Mouse (Mus musculus) mature B cell (primary cell): ENCODE results near the gene Chst1.

ENCODE experiments used
- in situ Hi-C: fragments of 300-500 bp; cut with MboI; formaldehyde crosslinking; loops from 2 replicates; pipeline ENCODE4 v1.14.3; 2019

Gene Chst1

GRCm38 (mm10) chr2:92609704-92610379 is 10.3 kb downstream of the Chst1 start:
- in situ Hi-C loops, result no loop called here

GRCm38 (mm10) chr2:92613645-92614044 is 14.1 kb downstream of the Chst1 start:
- in situ Hi-C loops, result no loop called here

- in situ Hi-C loops, result no loop called here
Measured at GRCm38 (mm10) chr2:92614106-92614505, 14.6 kb downstream of the Chst1 start.

- in situ Hi-C loops, result no loop called here
Measured at GRCm38 (mm10) chr2:92617077-92617756, 17.7 kb downstream of the Chst1 start.

GRCm38 (mm10) chr2:92618016-92618415 is 18.5 kb downstream of the Chst1 start:
- in situ Hi-C loops, result no loop called here

GRCm38 (mm10) chr2:92627633-92628032 is 28.1 kb downstream of the Chst1 start:
- in situ Hi-C loops, result no loop called here

GRCm38 (mm10) chr2:92630799-92631198 is 31.3 kb downstream of the Chst1 start:
- in situ Hi-C loops, result no loop called here

- in situ Hi-C loops, result no loop called here
Measured at GRCm38 (mm10) chr2:92632027-92632426, 32.5 kb downstream of the Chst1 start.

GRCm38 (mm10) chr2:92640555-92640954 is 41.0 kb downstream of the Chst1 start:
- in situ Hi-C loops, result no loop called here

- in situ Hi-C loops, result no loop called here
Measured at GRCm38 (mm10) chr2:92645282-92646037, 46.0 kb downstream of the Chst1 start.

GRCm38 (mm10) chr2:92649154-92649801 is 49.8 kb downstream of the Chst1 start:
- in situ Hi-C loops, result no loop called here

GRCm38 (mm10) chr2:92650428-92650827 is 50.9 kb downstream of the Chst1 start:
- in situ Hi-C loops, result no loop called here

GRCm38 (mm10) chr2:92651294-92651816 is 51.8 kb downstream of the Chst1 start:
- in situ Hi-C loops, result no loop called here

- in situ Hi-C loops, result no loop called here
Measured at GRCm38 (mm10) chr2:92657189-92657588, 57.7 kb downstream of the Chst1 start.

- in situ Hi-C loops, result no loop called here
Measured at GRCm38 (mm10) chr2:92658293-92659150, 59.0 kb downstream of the Chst1 start.

GRCm38 (mm10) chr2:92659491-92660035 is 60.1 kb downstream of the Chst1 start:
- in situ Hi-C loops, result no loop called here

- in situ Hi-C loops, result no loop called here
Measured at GRCm38 (mm10) chr2:92662534-92663068, 63.1 kb downstream of the Chst1 start.
